Mouse (Mus musculus): Measurements from ENCODE around the gene 0610010F05Rik.
A peak's percentile ranks its signal among the peaks of the same experiment; 100 is the strongest.
"Not testable (repeated sequence)": the region's sequence is repeated elsewhere in the genome, so short reads cannot be mapped to it uniquely, and the experiment has no call there.

0610010F05Rik gene

GRCm38 (mm10) chr11:23632945-23633878 lies at the start of gene 0610010F05Rik:
Gene 0610010F05Rik, minus strand, starts transcription at chr11:23633639.
- peak; percentile 84 for DNase-seq (ENCODE audit: low spot score)

- DNase-seq (ENCODE audit: low spot score): no peak
Measured at GRCm38 (mm10) chr11:23682561-23682960, 49.1 kb upstream of the 0610010F05Rik start.

DNA sequence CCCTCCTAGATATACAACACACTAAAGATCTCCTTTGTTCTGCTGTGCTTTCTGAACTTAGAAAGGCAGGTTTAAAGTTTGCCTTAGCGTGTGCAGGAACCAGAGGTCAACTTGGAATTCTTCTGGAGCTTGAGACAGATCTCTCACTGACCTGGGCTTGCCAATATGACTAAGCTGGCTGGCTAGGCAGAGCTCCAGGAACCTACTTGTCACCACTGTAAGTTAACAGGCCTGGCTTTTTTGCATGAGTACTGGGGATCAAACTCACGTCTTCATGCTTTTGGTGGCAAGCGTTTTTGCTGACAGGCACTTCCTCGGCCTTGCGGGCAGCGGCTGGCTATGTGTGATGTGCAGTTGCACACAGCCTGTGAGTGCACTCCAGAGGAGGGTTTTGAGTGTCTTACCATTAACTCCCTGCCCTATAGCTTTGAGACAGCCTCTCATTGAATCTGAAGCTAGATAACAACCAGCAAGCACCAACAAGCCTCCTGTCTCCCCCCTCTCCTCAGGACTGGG lies 47.1 kb upstream of the 0610010F05Rik start:
- no peak for DNase-seq (ENCODE audit: low spot score)

GRCm38 (mm10) chr11:23679044-23679642 lies 45.7 kb upstream of the 0610010F05Rik start:
- peak; percentile 58 for DNase-seq (ENCODE audit: low spot score)

DNA sequence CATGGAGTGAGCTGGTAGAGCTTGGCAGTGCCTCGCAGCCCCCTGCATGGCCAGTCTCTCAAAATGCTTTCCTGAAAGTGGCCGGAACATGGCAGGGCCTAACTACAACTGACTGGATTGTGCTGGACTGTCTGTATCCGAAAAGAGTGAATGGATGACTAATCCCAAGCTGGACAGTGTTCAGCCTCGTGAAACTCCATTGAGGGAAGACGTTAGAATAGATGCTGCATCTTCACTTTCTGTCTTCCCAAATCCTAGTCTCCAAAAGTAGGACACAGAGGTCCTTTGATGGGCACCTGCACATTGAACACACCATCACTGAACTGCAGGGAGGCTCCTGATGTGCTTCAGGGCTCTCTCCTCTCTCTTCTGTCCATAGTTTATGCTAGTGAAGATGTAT lies 42.7 kb upstream of the 0610010F05Rik start:
- DNase-seq (ENCODE audit: low spot score): no peak

DNA sequence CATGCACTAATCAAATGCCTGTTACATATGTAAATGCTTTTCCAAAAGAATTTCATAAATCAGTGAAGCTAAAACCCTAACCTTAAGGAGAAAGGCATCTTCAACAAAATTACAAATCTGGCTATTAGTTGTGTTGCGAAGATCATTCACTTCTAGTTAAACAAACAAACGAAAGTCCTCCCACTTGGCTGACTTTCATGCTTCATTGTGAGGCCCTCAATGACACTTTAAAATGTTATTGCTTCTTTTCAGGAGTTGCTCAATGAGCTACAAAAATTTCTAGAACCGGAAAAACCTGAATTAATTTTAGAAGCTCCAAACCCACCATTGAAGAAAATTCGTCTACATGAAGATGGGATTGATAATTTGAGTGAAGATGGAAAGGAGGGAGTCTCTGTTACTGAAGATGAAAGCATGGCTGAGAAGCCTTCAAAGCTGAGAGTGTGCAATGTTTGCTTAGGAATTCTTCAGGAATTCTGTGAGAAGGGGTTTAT lies 38.9 kb upstream of the 0610010F05Rik start:
- no peak for DNase-seq (ENCODE audit: low spot score)

GRCm38 (mm10) chr11:23667128-23667527 lies 33.7 kb upstream of the 0610010F05Rik start:
- DNase-seq (ENCODE audit: low spot score): peak; percentile 16

DNA sequence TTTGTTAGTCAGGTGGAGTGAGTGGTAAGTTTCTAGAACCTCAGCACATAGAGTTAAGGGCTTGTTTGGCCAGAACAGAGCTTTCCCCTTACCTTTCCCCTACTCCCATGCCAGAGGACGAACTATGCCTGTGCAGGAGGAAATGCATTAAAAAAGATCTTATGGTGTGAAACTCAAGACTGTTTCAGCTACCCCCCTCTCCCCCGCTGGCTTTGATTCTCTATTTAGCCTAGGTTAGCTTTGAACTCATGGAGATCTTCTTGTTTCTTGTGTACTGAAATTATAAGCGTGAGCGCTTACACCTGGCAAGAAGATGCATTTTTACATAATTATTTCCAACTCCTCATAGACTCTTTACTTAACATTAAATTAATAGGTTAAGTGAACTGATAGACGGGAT lies 33.1 kb upstream of the 0610010F05Rik start:
- DNase-seq (ENCODE audit: low spot score): no peak

DNA sequence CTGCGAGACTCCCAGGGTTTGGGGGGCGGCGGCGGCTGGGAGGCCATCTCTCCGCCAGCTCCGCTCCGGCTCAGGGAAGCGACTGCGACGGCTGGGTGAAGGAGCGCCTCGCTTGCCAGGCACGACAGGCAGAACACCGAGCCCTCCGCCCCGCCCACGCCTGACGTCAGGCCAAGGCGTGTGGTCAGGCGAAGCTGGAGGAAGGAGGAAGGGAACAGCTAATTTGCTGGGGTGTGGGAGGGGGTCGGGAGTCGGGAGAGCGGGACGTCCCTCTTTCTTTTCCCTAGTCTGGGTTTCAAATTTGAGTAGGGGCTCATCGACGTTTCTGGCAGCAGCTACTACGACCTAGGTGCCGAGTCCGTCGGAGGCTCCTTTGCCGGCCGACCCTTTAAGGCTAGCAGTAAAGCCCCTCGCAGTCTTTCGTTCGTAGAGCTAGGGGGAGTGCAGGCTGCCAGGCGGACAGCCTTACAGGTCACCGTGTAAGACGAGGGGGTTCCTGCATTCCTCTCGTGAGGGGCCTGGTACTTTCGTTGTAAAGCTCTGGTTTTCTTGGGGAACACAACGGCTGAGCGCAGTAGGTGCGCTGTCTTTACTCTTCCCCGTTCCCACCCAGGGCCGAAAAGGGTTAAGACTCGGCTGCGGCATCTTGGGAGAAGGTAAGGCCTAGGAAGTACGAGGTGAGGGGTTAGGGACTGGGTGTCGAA lies 32.5 kb upstream of the 0610010F05Rik start, which contains the start of gene Pex13:
Gene Pex13, minus strand, starts transcription at position 162 of the 704 bp plus-strand sequence.
- peak; percentile 94 for DNase-seq (ENCODE audit: low spot score)

DNA sequence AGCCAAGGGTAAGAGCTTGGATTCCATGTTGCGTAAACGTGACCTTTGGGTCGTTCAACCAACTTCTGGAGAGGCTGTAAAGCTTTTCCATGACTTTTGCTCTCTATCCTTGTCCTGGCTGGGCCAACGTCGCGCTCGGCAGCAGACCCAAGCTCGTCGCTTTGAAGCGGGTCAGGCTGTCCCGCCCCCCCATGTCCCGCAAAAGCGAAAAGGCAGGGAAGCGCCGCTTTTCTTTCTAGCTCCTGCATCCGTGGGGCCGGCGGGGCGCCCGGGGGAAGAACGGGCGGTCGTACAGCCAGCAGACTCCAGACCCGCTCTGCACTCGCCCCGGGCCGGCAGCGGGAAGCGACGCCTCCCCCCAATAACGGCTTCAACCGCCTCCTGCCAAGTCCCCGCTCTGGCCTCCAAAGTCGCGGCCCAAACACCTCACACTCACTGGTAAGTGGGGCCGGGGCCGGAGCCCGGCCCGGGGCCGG lies 31.9 kb upstream of the 0610010F05Rik start, which contains the start of gene Pus10:
Gene Pus10, plus strand, starts transcription at position 364 of the 476 bp plus-strand sequence.
- DNase-seq (ENCODE audit: low spot score): peak; percentile 28

- no peak for DNase-seq (ENCODE audit: low spot score)
Measured at GRCm38 (mm10) chr11:23664232-23664631, 30.8 kb upstream of the 0610010F05Rik start.

GRCm38 (mm10) chr11:23657791-23658190 lies 24.4 kb upstream of the 0610010F05Rik start:
- DNase-seq (ENCODE audit: low spot score): no peak

DNA sequence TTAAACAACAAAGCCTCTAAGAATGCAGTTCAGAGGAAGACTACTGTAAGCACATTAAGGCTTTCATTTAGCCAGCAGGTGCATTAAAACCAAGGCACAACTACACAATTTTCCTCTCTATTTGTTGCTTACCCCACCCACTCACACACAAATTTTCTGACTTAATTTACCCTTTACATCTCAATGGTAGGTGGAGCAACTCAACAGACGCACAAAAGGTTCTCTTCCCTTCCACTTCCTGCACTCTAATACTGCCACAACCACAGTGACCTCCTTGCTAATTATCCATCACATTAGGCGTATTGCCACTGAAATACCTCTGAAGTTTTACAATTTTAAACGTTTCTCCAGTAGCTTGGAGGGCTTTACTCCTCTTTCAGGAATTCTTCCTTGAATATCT lies 20.2 kb upstream of the 0610010F05Rik start:
- no peak for DNase-seq (ENCODE audit: low spot score)

- no peak for DNase-seq (ENCODE audit: low spot score)
Measured at GRCm38 (mm10) chr11:23647835-23648234, 14.4 kb upstream of the 0610010F05Rik start.

GRCm38 (mm10) chr11:23647431-23647830 lies 14.0 kb upstream of the 0610010F05Rik start:
- DNase-seq (ENCODE audit: low spot score): no peak

DNA sequence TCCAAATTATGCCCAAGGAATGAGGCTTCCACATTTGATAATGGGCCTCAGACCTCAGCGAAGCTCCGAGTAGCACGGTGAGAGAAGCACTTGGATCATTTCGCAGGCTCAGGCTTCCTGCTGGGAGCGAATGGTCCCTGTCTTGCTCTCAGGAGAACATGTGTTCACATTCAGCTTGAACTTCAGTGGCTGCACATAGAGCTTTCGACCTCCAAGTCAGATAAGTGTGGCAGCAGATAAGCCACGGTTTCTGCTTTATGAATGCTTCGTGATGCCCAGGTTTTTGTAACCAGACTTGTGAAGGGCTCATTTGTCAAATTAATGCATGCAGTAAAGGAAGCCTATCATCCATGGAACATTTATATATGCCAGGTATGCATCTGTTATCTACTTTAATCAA lies 1.1 kb upstream of the 0610010F05Rik start:
- no peak for DNase-seq (ENCODE audit: low spot score)

- no peak for DNase-seq (ENCODE audit: low spot score)
Measured at GRCm38 (mm10) chr11:23633879-23634215, 408 bp upstream of the 0610010F05Rik start.

GRCm38 (mm10) chr11:23630664-23631063 lies 2.8 kb downstream of the 0610010F05Rik start:
- DNase-seq (ENCODE audit: low spot score): no peak

GRCm38 (mm10) chr11:23618995-23619394 lies 14.4 kb downstream of the 0610010F05Rik start:
- no peak for DNase-seq (ENCODE audit: low spot score)

DNA sequence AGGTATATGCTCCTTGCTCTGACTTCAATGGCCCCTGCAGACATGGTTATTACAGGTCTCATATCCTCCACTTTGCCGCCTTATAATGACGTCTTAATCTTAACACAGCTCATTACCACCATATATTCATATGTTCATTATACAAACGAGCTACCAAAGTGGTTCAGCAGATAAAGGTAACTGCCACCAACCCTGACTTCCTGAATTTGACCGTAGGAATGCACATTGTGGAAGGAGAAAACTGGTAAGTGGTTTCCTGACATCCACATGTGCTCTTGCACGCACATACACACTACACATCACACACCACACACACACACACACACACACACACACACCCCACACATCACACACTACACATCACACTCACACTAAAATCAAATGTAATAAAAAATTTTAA lies 18.9 kb downstream of the 0610010F05Rik start:
- DNase-seq (ENCODE audit: low spot score): no peak

GRCm38 (mm10) chr11:23607291-23607690 lies 26.1 kb downstream of the 0610010F05Rik start:
- DNase-seq (ENCODE audit: low spot score): not testable (repeated sequence)

DNA sequence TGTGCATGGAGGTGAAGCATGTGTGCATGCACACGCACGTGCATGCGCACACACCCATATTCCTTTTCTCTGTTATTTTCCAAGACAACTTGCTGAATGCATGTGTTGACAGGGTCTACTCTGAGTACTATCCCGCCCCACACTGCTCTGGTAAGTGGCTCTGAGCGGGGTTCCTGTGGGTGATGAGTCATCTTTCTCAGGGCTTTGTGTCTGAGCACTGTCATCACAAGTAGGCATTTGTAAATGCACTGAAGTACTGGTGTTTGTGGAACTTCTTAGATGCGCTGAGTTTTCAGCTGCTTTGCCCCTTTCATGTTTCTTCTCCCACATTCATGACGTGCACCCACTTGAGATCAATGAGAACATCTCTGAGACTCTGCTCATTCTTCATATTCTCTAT lies 63.3 kb downstream of the 0610010F05Rik start:
- DNase-seq (ENCODE audit: low spot score): no peak

Measured in urinary bladder, postnatal 14 days (tissue).